ENCODE assay signal across 8 mouse cellular contexts in the genomic region with DNA sequence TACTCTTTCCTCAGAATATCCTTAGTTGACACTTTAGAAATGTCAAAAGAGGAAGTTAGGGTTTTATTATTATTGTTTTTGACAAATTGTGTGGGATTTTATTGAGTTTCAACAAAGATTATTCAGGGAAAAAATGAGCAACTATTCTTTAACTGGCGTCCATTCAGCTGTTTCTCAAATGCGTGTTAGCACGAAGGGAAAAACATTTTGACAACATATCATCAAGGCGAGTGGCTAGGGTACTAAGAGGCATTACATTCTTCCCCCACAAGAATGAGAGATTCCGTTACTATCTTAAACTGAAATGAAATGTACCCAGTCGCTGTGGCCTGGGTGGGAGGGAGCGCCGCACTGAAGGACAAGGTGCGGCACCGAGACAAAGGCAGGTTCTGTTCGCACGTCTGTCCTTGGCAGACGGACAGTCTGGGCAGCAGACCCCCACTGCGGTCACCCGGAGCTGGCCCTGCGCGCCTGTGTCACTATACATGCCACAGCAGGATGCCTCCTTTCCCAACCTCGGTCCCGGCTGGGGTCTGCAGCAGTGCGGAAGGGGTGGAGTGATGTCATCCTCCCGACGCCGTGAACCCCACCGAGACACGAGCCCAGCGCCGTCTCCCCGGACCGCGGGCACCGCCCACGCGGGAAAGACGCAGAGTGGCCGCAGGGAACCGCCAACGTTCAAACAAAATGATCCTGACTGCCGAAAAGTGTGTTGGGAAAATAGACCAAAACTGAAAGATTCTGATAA. TPM values are rescaled to one million over a fixed set of nuclear protein-coding genes. Genes with fewer than 3 reads are reported as not detected.
DNase-seq lines count a peak whose midpoint lies in the region; ATAC-seq and TF ChIP-seq lines count a peak whose summit lies in the region.
"Not testable (repeated sequence)": the region's sequence is repeated elsewhere in the genome, so short reads cannot be mapped to it uniquely, and the experiment has no call there.

No protein-coding gene starts in this region.

- DNase-seq in G1E (ENCODE audit: low spot score): not testable (repeated sequence)
- peak; percentile 86 for DNase-seq in cerebellum, adult 9-11 months
- DNase-seq in forebrain, postnatal 0 days: peak; percentile 44
- peak; percentile 29 for DNase-seq in hindbrain, embryonic 10.5 days (ENCODE audit: low spot score)
- DNase-seq in layer of hippocampus, adult 9-11 months: peak; percentile 31
- DNase-seq in thymus, adult 2 months: peak; percentile 79

- H3K27ac ChIP-seq in forebrain, postnatal 0 days (ENCODE audit: low read depth, low read length); lung, embryonic 16.5 days (ENCODE audit: low read length); olfactory bulb, adult 2 months (ENCODE audit: insufficient read depth, low read depth, low read length); thymus, adult 2 months (ENCODE audit: control insufficient read depth, insufficient read depth, low read length): not testable (repeated sequence)
- H3K27ac ChIP-seq in hindbrain, embryonic 10.5 days: peak overlapping the region; percentile 62

- peak overlapping the region; percentile 68 for H3K4me3 ChIP-seq in G1E (ENCODE audit: low read depth, low read length)
- H3K4me3 ChIP-seq in forebrain, postnatal 0 days (ENCODE audit: low read depth, low read length): peak overlapping the region; percentile 33
- H3K4me3 ChIP-seq in hindbrain, embryonic 10.5 days: peak overlapping the region; percentile 53
- H3K4me3 ChIP-seq in lung, embryonic 16.5 days (ENCODE audit: low read length): peak overlapping the region; percentile 46
- H3K4me3 ChIP-seq in olfactory bulb, adult 2 months (ENCODE audit: insufficient read depth, low read depth, low read length): peak overlapping the region; percentile 52
- peak overlapping the region; percentile 45 for H3K4me3 ChIP-seq in thymus, adult 2 months (ENCODE audit: control insufficient read depth, insufficient read depth, low read length)

- H3K36me3 ChIP-seq in G1E (replicated peaks); forebrain, postnatal 0 days (ENCODE audit: insufficient read depth); hindbrain, embryonic 10.5 days; lung, embryonic 16.5 days (ENCODE audit: control insufficient read depth, insufficient read depth, low read length); thymus, adult 2 months (ENCODE audit: control insufficient read depth, insufficient read depth, low read length): not testable (repeated sequence)

- not testable (repeated sequence) for H3K27me3 ChIP-seq in G1E (ENCODE audit: insufficient read depth, low read length); forebrain, postnatal 0 days (ENCODE audit: insufficient read depth, low read length); hindbrain, embryonic 10.5 days (ENCODE audit: insufficient read depth, poor library complexity, severe bottlenecking); lung, embryonic 16.5 days (ENCODE audit: control insufficient read depth, insufficient read depth, low read depth, low read length); thymus, adult 2 months (ENCODE audit: control insufficient read depth, insufficient read depth, low read length)

- H3K9me3 ChIP-seq in G1E (replicated peaks); forebrain, postnatal 0 days (ENCODE audit: low read length); hindbrain, embryonic 10.5 days; lung, embryonic 16.5 days (ENCODE audit: control insufficient read depth, low read length): not testable (repeated sequence)

- peak overlapping the region; percentile 52 for H3K4me2 ChIP-seq in forebrain, postnatal 0 days (ENCODE audit: low read depth)
- peak overlapping the region; percentile 56 for H3K4me2 ChIP-seq in lung, embryonic 16.5 days (ENCODE audit: low read depth, low read length)

- peak overlapping the region; percentile 45 for H3K9ac ChIP-seq in forebrain, postnatal 0 days
- peak overlapping the region; percentile 45 for H3K9ac ChIP-seq in lung, embryonic 16.5 days (ENCODE audit: low read length)

- not testable (repeated sequence) for TF ChIP-seq POLR2A in olfactory bulb, adult 2 months (IDR thresholded peaks at IDR 0.05; ENCODE audit: insufficient read depth, low read depth, low read length); thymus, adult 2 months (IDR thresholded peaks at IDR 0.05; ENCODE audit: control insufficient read depth, extremely low read depth, insufficient read depth, low read length, poor library complexity)

- TF ChIP-seq CTCF in G1E (IDR thresholded peaks at IDR 0.05; ENCODE audit: low read depth, low read length); forebrain, postnatal 0 days (IDR thresholded peaks at IDR 0.05; ENCODE audit: low read depth); olfactory bulb, adult 2 months (IDR thresholded peaks at IDR 0.05; ENCODE audit: insufficient read depth, low read depth, low read length); thymus, adult 2 months (IDR thresholded peaks at IDR 0.05; ENCODE audit: borderline replicate concordance, control insufficient read depth, extremely low read depth, insufficient read depth, low read length, poor library complexity): not testable (repeated sequence)

- ATAC-seq in G1E (ENCODE audit: extremely low read depth, insufficient number of reproducible peaks, low FRiP score, poor library complexity, severe bottlenecking): not testable (repeated sequence)
- ATAC-seq in forebrain, postnatal 0 days: peak; percentile 28; the same call in 1 of the 2 replicates
- peak; percentile 36 for ATAC-seq in lung, embryonic 16.5 days (ENCODE audit: low read depth)

- H3K4me1 ChIP-seq in G1E (ENCODE audit: insufficient read depth, low read depth, low read length); forebrain, postnatal 0 days (ENCODE audit: insufficient read depth); hindbrain, embryonic 10.5 days (replicated peaks); lung, embryonic 16.5 days (replicated peaks; ENCODE audit: control insufficient read depth, insufficient read depth, low read length); olfactory bulb, adult 2 months (ENCODE audit: control insufficient read depth, insufficient read depth, low read length); thymus, adult 2 months (replicated peaks; ENCODE audit: control insufficient read depth, insufficient read depth, low read length): not testable (repeated sequence)

- WGBS in forebrain, postnatal 0 days: 3% methylated on average over 37 of the region's 38 CpGs
- WGBS in hindbrain, embryonic 10.5 days: 6% methylated on average over 38 of the region's 38 CpGs
- 3% methylated on average over 37 of the region's 38 CpGs for WGBS in lung, embryonic 16.5 days
- WGBS in olfactory bulb, adult 2 months: 2% methylated on average over 38 of the region's 38 CpGs
- WGBS in thymus, adult 2 months: 2% methylated on average over 38 of the region's 38 CpGs

RNA-seq across cellular contexts. Expression of a gene that starts 0.7 kb away (rescaled TPM):
- total RNA-seq in G1E (2014; fragmentation: Nextera tagmentation) (12.1 and 20.5 TPM in 2 replicates), G1E (2017) (11.4 and 15.6 TPM in 2 replicates)
- 0.91 TPM in 2 replicates for polyA plus RNA-seq in G1E (2012)
- total RNA-seq in forebrain, postnatal 0 days (2014; rRNA removed): 27.3 and 29.4 TPM in 2 replicates
- 30.8 and 33.4 TPM in 2 replicates for polyA plus RNA-seq in forebrain, postnatal 0 days (2015; fragmentation: Nextera tagmentation; extraction: Ambion mirVana)
- polyA plus RNA-seq in hindbrain, embryonic 10.5 days (2016; fragmentation: Nextera tagmentation; extraction: Ambion mirVana): 26.0 and 36.0 TPM in 2 replicates
- 17.4 and 18.4 TPM in 2 replicates for polyA plus RNA-seq in lung, embryonic 16.5 days (2015; fragmentation: Nextera tagmentation; extraction: Ambion mirVana)
- polyA plus RNA-seq in olfactory bulb, adult 2 months (2012; ENCODE audit: insufficient read depth, insufficient read length, low replicate concordance, missing spikeins): not detected in 2 replicates
- polyA plus RNA-seq in thymus, adult 2 months (2012; rRNA removed): 6.6 and 8.0 TPM in 2 replicates

RNA-seq across cellular contexts. Expression of a gene that starts 59.9 kb away (rescaled TPM):
- total RNA-seq in G1E (2014; fragmentation: Nextera tagmentation) (not detected in 2 replicates), G1E (2017) (0.06 and 0.16 TPM in 2 replicates)
- polyA plus RNA-seq in G1E (2012): not detected in 2 replicates
- 62.2 and 71.9 TPM in 2 replicates for total RNA-seq in forebrain, postnatal 0 days (2014; rRNA removed)
- polyA plus RNA-seq in forebrain, postnatal 0 days (2015; fragmentation: Nextera tagmentation; extraction: Ambion mirVana): 40.3 and 59.0 TPM in 2 replicates
- polyA plus RNA-seq in hindbrain, embryonic 10.5 days (2016; fragmentation: Nextera tagmentation; extraction: Ambion mirVana): 23.5 and 24.4 TPM in 2 replicates
- polyA plus RNA-seq in lung, embryonic 16.5 days (2015; fragmentation: Nextera tagmentation; extraction: Ambion mirVana): 20.1 and 20.6 TPM in 2 replicates
- 212 TPM in 1 of 2 replicates, not detected in the other for polyA plus RNA-seq in olfactory bulb, adult 2 months (2012; ENCODE audit: insufficient read depth, insufficient read length, low replicate concordance, missing spikeins)
- 11.9 and 13.8 TPM in 2 replicates for polyA plus RNA-seq in thymus, adult 2 months (2012; rRNA removed)
